Mouse (Mus musculus): Measurements from ENCODE around the gene Sel1l2.
"Not testable (repeated sequence)": the region's sequence is repeated elsewhere in the genome, so short reads cannot be mapped to it uniquely, and the experiment has no call there.

The Sel1l2 gene

DNA sequence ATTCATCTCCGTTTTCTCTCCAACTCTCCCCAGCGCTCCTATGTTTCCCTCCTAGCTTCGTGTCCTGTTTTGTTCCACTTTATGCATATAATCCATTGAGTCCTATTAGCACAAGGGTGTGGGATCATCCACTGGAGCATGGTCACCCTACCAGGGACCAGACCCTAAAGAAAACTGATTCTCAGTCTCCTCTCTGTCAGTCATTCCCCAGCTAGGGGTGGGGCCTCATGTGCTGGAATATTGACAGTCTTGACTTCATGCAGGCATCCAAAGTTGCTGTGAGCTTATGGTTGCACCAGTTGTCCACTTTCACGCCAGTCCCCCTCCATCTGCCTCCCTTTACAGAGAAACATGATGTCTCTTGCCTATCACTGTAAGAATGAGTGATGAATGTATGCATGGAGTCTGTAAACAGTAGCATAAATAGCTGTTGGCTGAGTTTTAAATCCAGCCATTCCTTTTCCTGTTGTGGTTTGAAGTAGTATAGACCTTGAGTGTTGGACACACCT lies 174.9 kb downstream of the Sel1l2 start:
- DNase-seq (ENCODE audit: low spot score): no peak

DNA sequence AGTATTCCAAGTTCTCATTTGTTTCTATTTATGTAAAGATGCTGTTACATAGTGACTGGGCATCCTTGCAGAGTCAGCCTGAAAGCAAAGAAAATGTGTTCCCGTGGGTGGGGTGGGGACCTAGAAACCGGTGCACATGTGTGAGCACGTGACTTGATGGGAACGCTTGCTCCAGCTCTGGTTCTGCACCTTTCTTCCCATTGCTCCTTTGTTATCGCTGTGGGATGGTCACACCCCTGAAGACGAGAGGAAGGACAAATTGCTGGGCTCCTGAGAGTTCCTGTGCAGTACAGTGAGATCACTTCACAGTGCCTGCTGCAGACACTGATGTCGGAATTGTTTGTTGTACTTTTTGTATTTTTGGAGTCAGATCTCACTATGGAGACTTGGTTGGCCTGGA lies 185.8 kb downstream of the Sel1l2 start:
- DNase-seq (ENCODE audit: low spot score): no peak

DNA sequence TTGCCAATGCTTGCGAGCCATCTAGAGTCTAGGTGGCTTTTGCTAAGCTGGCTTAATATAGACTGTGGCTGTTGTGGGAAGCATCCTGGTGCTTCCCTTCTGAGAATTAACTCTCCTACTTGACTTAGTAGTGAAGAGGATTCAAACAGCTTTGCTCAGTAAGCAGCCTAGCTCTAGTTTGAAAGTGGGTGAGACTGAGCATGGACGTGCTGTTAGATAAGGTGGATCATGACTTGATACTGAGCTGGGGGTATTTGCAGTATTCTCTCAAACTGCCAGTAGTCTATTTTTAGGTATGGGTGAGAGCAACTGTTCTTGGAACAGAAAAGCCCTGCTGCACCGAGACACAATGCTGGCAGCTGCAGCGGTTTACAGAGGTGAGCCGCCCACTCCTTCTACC lies 186.9 kb downstream of the Sel1l2 start:
- DNase-seq (ENCODE audit: low spot score): no peak

DNA sequence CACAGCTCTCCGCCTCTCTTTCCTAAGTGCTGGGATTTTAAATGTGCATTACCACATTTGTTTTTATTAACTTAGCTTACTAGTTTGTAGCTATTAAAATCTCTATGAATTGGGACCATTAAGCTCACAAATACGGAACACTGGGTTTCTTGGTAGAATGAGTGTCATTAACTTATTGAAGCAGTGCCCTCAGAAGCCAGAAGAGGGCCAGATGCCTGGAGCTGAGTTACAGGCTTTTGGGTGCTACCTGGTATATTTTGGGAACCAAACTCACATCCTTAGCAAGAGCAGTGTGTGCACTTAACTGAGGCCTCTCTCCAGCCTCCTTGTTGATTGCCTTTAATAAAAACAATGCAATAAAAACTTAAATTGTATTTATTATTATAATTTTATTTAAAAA lies 188.8 kb downstream of the Sel1l2 start:
- DNase-seq (ENCODE audit: low spot score): no peak

DNA sequence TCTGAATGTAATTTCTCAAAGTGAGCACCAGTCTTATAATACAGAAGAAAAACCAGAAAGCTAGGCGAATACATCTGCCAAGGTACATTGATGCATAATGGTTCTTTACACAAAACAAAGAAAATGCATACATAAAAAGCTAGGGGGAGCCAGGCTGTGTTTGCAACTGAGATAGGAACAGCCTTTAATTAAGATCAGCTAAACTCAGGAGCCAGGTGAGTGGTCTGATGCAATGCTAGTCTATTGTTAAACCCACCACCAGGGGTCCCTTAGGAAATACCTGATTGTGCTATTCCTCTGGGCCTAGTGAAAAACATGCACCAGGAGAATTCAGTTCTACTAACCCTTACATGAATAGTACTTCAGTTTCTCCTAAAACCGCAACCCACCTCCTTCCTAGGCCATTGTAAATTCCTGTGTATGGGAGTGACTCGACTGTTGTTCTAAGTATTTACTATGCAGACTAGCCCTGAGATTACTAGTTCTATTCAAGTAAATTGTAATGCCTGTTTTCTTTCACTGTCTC lies 203.8 kb downstream of the Sel1l2 start:
- DNase-seq (ENCODE audit: low spot score): not testable (repeated sequence)
